Mouse (Mus musculus): ENCODE results near the gene Slc19a3. TPM values are rescaled to one million over a fixed set of nuclear protein-coding genes. Genes with fewer than 3 reads are reported as not detected.

Slc19a3 gene
- total and polyA plus RNA-seq, 3 experiments, result 0.46 to 3.1 (median 1.3) TPM

- Histone ChIP-seq H3K79me2 (replicated peaks; ENCODE audit: control insufficient read depth, extremely low read depth, insufficient read depth, poor library complexity, severe bottlenecking) (no peaks in the 10 kb centered on the region), H3K4me2 (ENCODE audit: insufficient read depth, low read depth, poor library complexity, severe bottlenecking) (no peak overlapping the region), H3K9me3 (replicated peaks; ENCODE audit: low read length) (peaks cover 2% of the 10 kb centered on the region), H3K4me3 (replicated peaks in 1 of 3; ENCODE audit: low read depth in 2 of 3, low read length in 2 of 3, poor library complexity in 1 of 3) (no peak overlapping the region), H3K4me1 (ENCODE audit: control insufficient read depth in 1 of 2, insufficient read depth in 2 of 2) (no peaks in the 10 kb centered on the region), H3K36me3 (replicated peaks in 1 of 2; ENCODE audit: control insufficient read depth in 1 of 2, insufficient read depth in 1 of 2, low read length in 1 of 2) (no peaks in the 10 kb centered on the region), H3K9ac (ENCODE audit: insufficient read depth, low read depth) (no peak overlapping the region), H3K27ac (ENCODE audit: insufficient read depth, low read depth) (no peak overlapping the region), H3K27me3 (replicated peaks) (no peaks in the 10 kb centered on the region)
- DNase-seq (ENCODE audit: extremely low read depth), result no peak
- TF ChIP-seq UBTF (IDR thresholded peaks at IDR 0.05; ENCODE audit: low read depth, low read length), result no peak
- no peak for TF ChIP-seq ZC3H11A (IDR thresholded peaks at IDR 0.05; ENCODE audit: low read depth, low read length)
- no peak for TF ChIP-seq MAX (IDR thresholded peaks at IDR 0.05; ENCODE audit: low read length)
- dilution Hi-C loops (cut with MboI; ENCODE audit: extremely low pct_ligation_motif_present, extremely low pct_unique_long_range_greater_than_20kb, low sequenced_read_pairs) (no loop called here), in situ Hi-C loops (cut with MboI; ENCODE audit: low pct_ligation_motif_present, low pct_unique_long_range_greater_than_20kb, low sequenced_read_pairs) (no loop called here)
Observed at GRCm38 (mm10) chr1:82993947-82994346, 44.3 kb downstream of the Slc19a3 start.

- Histone ChIP-seq H3K4me3 (replicated peaks in 1 of 3; ENCODE audit: low read depth in 2 of 3, low read length in 2 of 3, poor library complexity in 1 of 3) (no peak overlapping the region), H3K9ac (ENCODE audit: insufficient read depth, low read depth) (no peak overlapping the region), H3K27me3 (replicated peaks) (no peaks in the 10 kb centered on the region), H3K27ac (ENCODE audit: insufficient read depth, low read depth) (no peak overlapping the region), H3K9me3 (replicated peaks; ENCODE audit: low read length) (no peaks in the 10 kb centered on the region), H3K36me3 (replicated peaks in 1 of 2; ENCODE audit: control insufficient read depth in 1 of 2, insufficient read depth in 1 of 2, low read length in 1 of 2) (no peaks in the 10 kb centered on the region), H3K79me2 (replicated peaks; ENCODE audit: control insufficient read depth, extremely low read depth, insufficient read depth, poor library complexity, severe bottlenecking) (no peaks in the 10 kb centered on the region), H3K4me2 (ENCODE audit: insufficient read depth, low read depth, poor library complexity, severe bottlenecking) (no peak overlapping the region), H3K4me1 (ENCODE audit: control insufficient read depth in 1 of 2, insufficient read depth in 2 of 2) (peaks cover 0 to 8% of the 10 kb centered on the region in 2 experiments; a peak in 1 of 4 replicates)
- dilution Hi-C loops (cut with MboI; ENCODE audit: extremely low pct_ligation_motif_present, extremely low pct_unique_long_range_greater_than_20kb, low sequenced_read_pairs) (no loop called here), in situ Hi-C loops (cut with MboI; ENCODE audit: low pct_ligation_motif_present, low pct_unique_long_range_greater_than_20kb, low sequenced_read_pairs) (no loop called here)
- no peak for DNase-seq (ENCODE audit: extremely low read depth)
- no peak for TF ChIP-seq USF2 (conservative IDR thresholded peaks at IDR 0.05; ENCODE audit: low read depth, low read length)
- no peak for TF ChIP-seq UBTF (IDR thresholded peaks at IDR 0.05; ENCODE audit: low read depth, low read length)
- no peak for TF ChIP-seq ETS1 (conservative IDR thresholded peaks at IDR 0.05; ENCODE audit: low read depth, low read length)
Observed at GRCm38 (mm10) chr1:82992093-82992492, 46.2 kb downstream of the Slc19a3 start.

GRCm38 (mm10) chr1:82991596-82991995 lies 46.7 kb downstream of the Slc19a3 start:
- H3K9ac ChIP-seq (ENCODE audit: insufficient read depth, low read depth), result no peak overlapping the region
- H3K27me3 ChIP-seq (replicated peaks), result no peaks in the 10 kb centered on the region
- H3K9me3 ChIP-seq (replicated peaks; ENCODE audit: low read length), result no peaks in the 10 kb centered on the region
- H3K27ac ChIP-seq (ENCODE audit: insufficient read depth, low read depth), result no peak overlapping the region
- no peaks in the 10 kb centered on the region for H3K79me2 ChIP-seq (replicated peaks; ENCODE audit: control insufficient read depth, extremely low read depth, insufficient read depth, poor library complexity, severe bottlenecking)
- in situ Hi-C loops (cut with MboI; ENCODE audit: low pct_ligation_motif_present, low pct_unique_long_range_greater_than_20kb, low sequenced_read_pairs) (no loop called here), dilution Hi-C loops (cut with MboI; ENCODE audit: extremely low pct_ligation_motif_present, extremely low pct_unique_long_range_greater_than_20kb, low sequenced_read_pairs) (no loop called here)
- no peaks in the 10 kb centered on the region for H3K36me3 ChIP-seq (replicated peaks in 1 of 2; ENCODE audit: control insufficient read depth in 1 of 2, insufficient read depth in 1 of 2, low read length in 1 of 2)
- peaks cover 0 to 8% of the 10 kb centered on the region in 2 experiments; a peak in 1 of 4 replicates for H3K4me1 ChIP-seq (ENCODE audit: control insufficient read depth in 1 of 2, insufficient read depth in 2 of 2)
- H3K4me3 ChIP-seq (replicated peaks in 1 of 3; ENCODE audit: low read depth in 2 of 3, low read length in 2 of 3, poor library complexity in 1 of 3), result no peak overlapping the region
- DNase-seq (ENCODE audit: extremely low read depth), result no peak
- TF ChIP-seq MAZ (IDR thresholded peaks at IDR 0.05; ENCODE audit: low read depth, low read length) (no peak), NRF1 (IDR thresholded peaks at IDR 0.05; ENCODE audit: low read depth, low read length) (no peak), KAT2A (IDR thresholded peaks at IDR 0.05; ENCODE audit: insufficient replicate concordance, low read length) (no peak), SIN3A (IDR thresholded peaks at IDR 0.05; ENCODE audit: low read length) (no peak)
- H3K4me2 ChIP-seq (ENCODE audit: insufficient read depth, low read depth, poor library complexity, severe bottlenecking), result no peak overlapping the region
